Mouse (Mus musculus) neutrophil, adult 5-6 weeks (primary cell): Measurements from ENCODE around the gene Mpdu1. TPM values are rescaled to one million over a fixed set of nuclear protein-coding genes. Genes with fewer than 3 reads are reported as not detected.

ENCODE experiments used
- ATAC-seq: fragments of 151-379, 151-347 bp; 2 replicates; pipeline ENCODE4 v1.8.0; 2017; ENCODE audit warnings: mild to moderate bottlenecking, moderate TSS enrichment; ENCODE audit not compliant: insufficient number of reproducible peaks, poor library complexity, low FRiP score, severe bottlenecking; ENCODE audit errors: extremely low read depth
- total RNA-seq: library from RNA; stranded (forward); fragments of 200-1000 nt; gene quantifications from 2 replicates; pipeline ENCODE4 v1.2.3, GENCODE M21; 2017

The Mpdu1 gene
- total RNA-seq, 1 experiment from 2014 or later = 35.6 TPM

DNA sequence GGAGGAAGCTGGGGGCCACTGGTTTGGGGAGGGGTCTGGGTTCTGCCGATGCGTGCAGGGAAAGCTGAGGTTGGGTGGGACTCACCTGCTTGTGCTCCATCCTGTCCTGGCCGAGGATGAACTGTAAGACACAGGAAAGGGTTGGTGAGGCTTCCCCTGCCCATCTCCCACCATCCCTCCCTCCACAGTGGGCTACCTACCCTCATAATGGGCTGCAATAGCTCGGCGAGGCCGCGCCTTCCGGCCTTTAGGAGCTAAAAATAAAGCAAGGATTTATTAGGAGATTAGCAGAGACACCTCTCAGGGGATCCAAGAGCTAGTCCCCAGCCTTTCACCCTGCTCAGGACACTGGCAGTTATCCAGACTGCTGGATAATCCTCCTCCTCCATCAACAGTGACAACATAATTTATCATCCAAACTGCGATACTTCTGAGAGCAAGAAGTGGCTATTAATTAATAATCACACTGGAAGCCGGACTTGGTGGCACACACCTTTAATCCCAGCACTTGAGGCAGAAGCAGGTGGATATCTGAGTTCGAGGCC is 31.1 kb upstream of the Mpdu1 start:
- ATAC-seq = no peak

DNA sequence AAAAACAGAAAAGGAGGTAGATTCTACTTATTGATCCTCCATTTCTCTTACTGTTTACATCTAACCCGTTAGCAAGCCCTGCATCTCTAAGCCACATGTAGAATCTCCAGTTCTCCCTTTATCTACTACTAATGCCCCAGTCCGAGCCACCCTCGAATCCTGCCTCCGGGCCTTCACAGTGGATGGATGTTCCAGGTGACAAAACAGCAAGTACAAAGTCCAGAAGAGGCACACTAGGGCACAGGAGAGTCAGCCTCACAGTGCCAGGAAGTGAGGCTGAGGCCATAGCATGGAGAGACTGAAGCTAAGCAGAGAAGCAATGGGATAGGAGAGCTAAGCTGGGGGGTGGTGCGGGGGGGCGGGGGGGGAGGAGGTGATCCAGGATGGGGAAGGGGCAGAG is 30.4 kb upstream of the Mpdu1 start:
- no peak for ATAC-seq

DNA sequence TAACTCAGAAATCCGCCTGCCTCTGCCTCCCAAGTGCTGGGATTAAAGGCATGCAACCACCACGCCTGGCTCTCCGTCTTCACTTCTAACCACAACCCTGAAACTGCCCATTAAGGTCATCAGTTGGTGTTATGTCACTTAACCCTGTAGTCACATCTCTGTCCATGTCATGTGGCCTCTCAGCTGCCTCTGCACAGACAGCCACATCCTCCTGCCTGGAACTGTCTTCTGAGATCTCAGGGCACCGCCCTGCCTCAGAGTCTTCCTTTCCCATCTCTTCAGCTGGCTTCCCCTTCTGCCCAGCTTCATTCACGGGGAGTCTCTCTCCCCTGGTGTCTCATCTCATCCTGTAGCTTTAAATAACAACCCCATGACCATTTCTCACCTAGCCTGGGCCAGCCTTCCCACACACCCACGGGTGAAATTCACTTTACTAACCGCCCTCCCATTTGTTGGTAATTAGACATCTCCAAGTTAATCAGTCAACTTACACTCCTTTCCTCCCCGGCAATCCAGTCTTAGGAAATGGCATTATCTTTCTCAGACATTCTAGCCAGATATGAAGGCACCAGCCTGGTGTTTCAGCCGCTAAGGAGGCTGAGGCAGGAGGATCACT is 29.9 kb upstream of the Mpdu1 start:
- ATAC-seq = no peak

DNA sequence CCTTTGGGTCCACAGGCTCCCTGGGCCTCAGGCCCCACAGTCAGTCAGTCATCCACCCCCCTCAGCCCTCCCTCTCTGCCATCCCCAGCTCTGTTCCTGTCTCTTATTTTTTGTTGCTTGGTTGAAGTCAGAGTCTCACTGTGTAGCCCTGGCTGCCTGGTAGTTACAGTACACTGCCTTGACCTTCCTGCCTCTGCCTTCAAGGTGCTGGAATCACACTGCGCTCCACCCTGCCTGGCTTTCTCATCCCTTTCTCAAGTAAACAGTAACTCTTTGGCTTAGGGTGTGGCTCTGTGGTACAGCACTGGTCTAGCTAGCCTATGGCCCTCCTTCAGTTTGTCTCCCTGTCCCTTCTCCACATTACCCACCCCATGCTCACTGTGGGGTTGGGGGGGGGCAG is 27.4 kb upstream of the Mpdu1 start:
- no peak for ATAC-seq

DNA sequence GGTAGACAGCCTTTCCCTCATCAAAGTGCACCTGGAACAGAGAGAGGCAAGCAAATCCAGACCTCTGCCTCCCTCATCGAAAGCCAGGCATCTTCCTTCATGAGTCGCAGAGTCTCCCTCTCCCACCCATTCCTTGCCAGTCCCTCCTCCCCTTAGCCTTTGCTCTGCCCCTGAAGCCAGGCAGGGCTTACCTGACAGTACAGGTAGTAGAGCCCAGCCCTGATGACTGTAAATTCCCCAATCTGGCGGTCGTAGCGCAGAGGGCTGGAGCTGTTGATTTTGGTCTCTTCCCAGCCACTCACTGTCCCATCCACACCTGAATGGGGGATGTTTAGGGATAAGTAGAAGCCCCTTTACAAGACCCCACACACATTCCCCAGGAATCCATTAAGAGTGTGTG is 24.6 kb upstream of the Mpdu1 start:
- no peak for ATAC-seq

DNA sequence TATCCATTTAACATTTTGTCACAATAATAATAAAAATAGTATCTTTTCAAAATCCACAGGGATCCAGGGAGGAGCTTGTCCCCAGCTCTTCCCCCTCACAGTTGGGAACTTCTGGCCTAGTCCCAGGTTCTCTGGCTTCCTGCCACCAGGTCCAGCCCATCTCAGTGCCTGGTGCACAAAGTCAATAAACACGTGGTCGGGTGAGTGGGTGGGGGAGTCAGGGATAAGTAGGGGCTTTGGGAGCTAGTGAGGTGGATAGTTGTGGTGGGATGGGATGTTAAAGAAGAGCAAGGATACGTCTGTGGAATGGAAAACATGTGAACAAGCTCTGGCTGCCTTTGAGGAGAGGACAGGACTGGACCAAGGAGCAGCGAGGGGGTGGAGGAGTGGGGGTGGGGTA is 23.9 kb upstream of the Mpdu1 start:
- ATAC-seq = no peak

DNA sequence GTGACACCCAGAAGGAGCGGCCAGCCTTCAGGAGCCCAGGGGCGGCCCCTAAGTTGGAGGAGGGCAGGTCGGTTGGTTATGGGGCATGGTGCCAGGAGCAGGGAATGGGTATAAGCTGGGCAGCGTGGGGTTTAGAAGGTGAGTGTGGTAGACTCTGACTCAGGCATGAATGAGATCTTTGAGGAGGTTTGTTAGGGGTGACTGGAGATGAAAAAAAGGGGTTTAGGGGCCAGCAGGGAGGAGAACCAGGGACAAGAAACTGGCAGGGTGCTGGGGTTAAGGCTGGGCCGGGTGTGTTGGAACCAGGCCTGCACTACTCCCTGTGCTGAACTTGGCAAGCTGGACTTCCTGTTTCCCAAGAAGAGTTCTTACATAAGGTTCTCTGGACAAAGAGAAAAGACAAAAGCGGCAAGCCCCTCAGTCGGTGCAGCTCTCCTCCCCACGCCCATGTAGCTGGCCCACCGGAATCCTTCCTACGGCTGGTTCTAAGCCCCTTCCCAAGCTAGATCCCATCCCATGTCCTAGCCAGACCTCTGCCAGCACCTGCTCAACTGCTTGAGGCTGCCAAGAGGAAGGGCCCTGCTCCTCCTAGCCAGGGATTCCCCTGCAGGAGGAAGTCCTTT is 23.2 kb upstream of the Mpdu1 start, which contains the start of gene Tnfsf13:
Gene Tnfsf13 (minus strand): TSS at position 259 of the 623 bp plus-strand sequence.
- ATAC-seq = no peak

DNA sequence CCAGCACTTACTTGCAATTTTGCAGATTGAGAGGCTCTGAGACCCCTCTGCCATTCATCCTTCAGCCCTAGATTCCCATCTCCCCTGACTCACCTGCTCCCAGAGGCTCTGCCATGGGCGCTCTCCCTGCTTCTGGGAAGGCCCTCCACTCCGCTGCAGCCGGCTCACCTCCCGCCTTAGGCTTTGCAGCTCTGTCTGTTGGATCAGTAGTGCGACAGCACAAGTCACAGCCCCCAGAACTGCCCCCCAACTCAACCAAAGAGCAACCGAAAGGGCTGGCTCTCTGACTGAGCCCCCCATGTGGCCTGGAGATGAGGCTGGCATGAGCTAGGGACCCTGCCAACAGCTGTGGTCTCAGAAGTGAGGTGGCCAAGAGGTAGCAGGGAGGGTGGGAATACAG is 22.5 kb upstream of the Mpdu1 start:
- no peak for ATAC-seq

DNA sequence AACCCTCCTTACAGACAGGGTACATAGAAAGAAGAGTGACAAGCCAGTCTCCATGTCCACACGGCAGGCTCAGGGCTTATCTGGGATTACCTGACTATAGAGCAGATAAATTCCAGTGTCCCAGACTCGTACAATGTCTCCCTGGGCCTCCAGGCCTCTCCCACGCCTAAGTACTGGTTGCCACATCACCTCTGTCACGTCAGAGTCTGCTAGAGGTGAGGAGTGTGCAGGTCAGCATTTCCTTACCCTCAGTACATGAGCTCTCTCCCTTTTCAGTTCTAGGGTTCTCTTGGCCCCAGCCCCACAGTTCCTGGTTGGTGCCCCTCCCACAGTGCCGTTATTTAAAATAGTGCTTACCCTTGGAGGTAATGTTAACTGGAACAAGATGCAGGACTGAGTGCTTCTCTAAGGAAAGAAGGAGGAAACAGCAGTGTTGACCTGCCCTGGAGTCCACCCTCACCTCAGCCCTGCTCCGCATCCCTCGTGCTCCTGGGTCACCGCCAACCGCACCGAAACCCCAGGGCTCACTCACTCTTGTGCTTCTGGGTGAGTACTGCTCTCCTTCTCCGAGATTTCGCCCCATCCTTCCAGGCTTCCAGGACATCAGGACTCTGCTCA is 21.8 kb upstream of the Mpdu1 start:
- no peak for ATAC-seq

DNA sequence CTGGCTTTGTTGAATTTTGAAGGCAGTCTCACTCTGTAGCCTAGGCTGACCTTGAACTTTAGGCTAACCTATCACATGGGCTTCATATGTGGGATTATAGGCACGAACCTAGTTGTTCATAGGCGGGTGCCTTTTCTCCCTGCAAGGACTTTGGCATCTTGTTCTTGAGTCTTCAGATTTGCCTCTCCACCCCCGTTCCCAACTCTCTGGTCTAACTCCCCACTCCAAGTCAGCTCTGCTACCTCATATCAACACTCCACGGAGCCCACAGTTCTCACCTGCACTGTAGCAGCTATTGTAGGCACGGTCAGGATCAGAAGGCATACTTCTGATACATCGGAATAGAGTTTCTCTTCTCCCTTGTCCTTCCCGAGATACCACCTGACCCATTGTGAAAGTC is 21.1 kb upstream of the Mpdu1 start:
- no peak for ATAC-seq

DNA sequence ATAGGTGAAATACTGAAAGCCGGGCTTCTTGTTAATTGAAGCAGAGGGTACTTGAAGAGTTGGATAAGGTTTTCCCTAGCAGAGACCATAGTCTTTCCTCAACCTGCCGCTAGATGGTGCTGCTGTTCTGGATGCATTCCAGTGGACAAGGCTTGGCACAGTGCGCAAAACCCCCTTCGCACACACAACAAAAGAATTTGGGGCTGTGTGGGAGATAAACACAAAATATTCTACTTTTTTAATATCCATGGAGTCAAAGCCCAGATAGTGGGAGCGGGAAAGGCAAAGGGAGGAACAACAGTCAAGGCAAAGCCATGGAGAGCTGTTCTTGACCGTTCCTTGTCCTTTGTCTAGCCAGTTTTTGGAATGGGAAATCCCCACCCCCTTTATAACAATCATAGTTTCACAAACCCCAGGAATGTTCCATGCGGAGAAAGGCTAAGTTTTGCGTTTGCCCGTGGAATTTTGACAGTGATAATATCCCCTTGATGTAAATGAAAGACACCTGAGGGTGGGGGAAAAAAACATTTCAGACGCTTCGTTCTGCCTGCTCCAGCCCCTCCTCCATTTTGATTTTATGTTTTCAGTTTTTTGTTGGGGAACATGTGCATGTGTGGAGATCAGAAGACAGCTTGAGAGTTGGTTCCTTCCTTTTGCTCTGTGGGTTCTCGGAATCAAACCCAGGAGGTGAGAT is 20.5 kb upstream of the Mpdu1 start:
- ATAC-seq = peak; percentile 66; the same call in 1 of the 2 replicates

DNA sequence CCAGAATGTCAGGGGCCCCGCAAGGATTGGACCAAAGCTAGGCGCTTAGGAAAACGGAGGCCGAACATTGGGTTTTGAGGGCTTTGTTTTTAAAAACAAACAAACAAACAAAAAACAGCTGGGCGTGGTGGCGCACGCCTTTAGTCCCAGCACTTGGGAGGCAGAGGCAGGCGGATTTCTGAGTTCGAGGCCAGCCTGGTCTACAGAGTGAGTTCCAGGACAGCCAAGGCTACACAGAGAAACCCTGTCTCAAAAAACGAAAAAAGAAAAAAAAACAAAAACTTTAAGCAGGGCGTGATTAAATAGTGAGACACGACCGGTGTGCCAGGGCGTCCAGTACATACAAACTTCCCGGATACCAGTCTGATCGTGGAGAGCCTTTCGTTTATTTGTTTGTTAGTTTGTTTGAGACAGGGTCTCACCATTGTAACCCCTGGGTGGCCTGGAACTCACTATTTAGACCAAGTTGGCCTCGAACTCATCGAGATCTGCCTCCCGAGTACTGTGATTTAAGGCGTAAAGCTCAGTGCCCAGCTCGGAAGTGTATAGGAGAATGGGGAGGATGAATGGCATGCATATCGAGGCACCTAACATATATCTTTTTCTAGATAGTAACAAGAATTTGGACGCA is 19.9 kb upstream of the Mpdu1 start:
- ATAC-seq = no peak

DNA sequence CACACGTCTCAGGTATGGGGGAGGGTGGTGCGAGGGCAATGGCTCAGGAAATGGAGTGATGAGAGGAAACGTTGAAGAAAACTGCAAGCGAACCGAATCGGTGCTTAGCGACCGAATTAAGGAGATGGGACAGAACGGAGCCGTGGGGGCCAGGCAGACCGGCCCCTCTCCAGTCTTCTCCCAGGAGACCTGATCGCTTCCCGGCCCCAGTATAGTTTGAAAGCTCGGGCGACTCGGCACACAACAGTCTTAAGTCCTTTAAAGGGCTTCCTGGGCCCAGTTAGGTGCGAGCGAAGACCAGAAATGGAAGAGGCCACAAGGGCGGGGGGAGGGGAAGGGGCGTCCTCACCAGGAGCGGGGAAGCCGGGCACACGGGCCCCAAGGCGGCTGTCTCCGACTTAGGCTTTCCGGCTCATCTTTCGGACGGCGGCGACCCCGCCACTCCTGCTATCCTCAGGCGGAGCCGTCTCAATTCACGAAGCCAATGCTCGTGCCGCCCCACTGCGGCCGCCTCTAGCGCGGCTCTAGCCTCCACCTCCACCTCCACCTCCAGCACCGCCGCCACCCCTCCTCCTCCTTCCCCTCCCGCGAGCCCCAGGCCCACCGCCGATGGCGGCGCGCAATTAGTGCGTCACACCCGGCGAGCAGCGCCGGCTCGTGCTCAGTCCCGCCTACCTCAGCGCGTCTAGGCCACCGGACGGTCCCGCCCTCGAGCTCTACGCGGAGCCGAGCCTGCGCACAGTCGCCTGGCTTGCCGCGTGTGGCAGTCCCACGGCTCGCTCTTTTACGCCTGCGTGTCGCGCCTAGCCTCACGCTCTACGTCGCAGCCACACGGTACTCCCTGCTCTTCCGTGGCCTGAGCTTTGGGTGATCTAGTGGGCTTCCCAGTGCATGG is 19.1 kb upstream of the Mpdu1 start, which contains the start of gene Senp3:
Gene Senp3 (minus strand): TSS at position 771 of the 895 bp plus-strand sequence.
- peak; percentile 84 for ATAC-seq

DNA sequence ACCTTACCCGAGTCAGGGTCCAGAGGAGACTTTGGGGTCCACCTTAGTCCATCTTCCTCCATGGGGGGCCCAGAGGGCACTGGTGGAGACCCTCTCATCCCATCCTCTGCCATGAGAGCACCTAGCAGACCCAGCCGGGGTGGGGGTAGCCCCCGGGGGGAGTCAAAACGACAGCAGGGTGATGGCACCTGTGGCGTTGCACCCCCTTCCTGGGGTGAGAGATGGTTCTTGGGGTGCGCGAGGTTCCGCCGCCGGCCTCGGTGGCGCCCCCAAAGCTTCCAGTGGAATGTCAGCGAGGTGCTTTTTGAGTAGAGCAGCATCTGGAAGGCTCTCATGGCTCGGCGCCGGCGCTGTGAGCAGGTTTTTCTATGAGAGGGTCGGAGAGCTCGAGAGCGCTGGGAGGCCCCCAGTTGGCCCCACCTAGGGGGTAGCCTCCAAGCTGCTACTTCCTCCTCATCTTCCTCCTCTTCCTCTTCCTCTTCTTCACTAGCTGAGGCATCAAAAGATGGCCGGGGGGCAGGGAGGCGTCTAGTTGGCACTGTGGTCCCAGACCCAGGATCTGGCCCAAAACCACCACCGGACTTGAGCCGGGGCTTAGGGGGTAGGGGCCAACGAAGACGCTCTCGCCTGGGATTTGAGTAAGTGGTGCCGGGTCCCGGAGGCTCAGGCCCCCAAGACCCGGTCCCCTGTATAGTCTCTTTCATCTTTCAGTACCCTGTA is 17.9 kb upstream of the Mpdu1 start:
- ATAC-seq = no peak

DNA sequence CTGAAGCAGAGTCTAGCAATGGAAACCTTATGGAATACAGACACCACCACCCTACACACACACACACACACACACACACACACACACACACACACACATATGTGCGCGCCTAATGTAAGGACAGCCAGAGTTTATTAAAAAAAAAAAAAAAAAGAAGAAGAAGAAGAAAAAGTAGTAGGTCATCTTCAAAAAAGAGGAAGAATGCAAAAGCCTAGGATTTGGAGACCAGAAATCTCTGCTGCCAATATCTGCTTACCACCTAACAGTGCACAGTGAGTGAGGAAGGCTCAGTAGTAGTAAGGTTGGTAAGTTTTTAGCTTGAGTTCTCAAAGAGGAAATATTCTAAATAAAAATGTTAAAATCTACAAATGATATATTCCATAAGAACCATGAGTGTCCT is 16.7 kb upstream of the Mpdu1 start:
- ATAC-seq = no peak

DNA sequence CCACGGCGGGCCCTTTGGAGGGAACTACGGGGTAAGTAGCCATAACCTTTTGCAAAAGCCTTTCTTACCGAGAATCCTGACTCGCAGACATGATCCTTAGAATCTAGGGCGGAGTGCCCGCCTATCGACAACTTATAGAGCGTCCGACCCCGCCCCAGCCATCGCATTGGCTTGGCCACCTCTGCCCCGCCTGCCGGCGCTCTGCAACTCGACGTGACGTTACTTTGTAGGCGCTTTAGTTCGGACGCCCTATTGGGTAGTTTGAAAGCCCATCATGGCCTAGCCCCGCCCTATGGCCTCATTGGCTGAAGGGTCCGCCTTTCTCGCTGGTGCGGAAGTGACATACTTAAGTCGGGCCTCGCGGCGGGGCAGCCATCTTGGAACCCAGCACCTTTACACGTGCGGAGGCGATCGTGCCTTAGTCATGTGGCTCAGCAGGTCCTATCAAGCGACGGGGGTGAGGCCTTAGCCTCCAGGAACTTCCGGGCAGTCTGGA is 9.8 kb upstream of the Mpdu1 start, which contains the start of gene Eif4a1:
Gene Eif4a1 (minus strand): TSS at position 213 of the 496 bp plus-strand sequence.
- ATAC-seq = peak; percentile 88

DNA sequence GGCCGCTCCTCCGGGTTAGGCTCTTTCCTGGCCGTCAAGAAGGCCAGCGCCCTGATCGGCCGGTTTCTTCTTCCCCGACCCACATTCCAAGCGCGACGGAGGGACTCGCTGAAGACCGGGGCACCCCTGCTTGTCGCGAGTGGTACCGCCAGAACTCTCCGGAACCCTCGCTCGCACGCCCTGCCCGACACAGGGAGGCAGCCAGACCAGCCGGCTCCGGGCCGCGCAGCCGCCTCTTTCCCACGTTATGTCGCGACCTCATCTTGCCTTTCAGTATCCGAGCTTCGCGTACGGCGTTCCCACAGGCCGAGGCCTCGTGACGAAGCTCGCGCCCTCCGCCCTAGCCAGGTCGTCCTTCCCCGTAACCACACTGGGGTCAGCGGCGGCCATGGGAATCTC is 9.3 kb upstream of the Mpdu1 start:
- no peak for ATAC-seq
